Mouse (Mus musculus) brown adipose tissue, adult 24 weeks (tissue): ENCODE results near the gene Unc5b. TPM values are rescaled to one million over a fixed set of nuclear protein-coding genes. Genes with fewer than 3 reads are reported as not detected.

Experiments
- polyA plus RNA-seq: library from polyadenylated mRNA; stranded (reverse); fragments of >200 nt; gene quantifications from 2 replicates; pipeline ENCODE4 v1.2.4, GENCODE M21; 2012; ENCODE audit not compliant: missing spikeins, insufficient read depth, insufficient read length

The Unc5b gene
- polyA plus RNA-seq, 1 experiment: 1.7 TPM

Other genes starting within 250 kb of the Unc5b start
- 2.1 and 2.4 TPM in 2 replicates for gene Cdh23, start 135.1 kb downstream of the Unc5b start, polyA plus RNA-seq
- 3.6 and 5.4 TPM in 2 replicates for gene Slc29a3, start 78.8 kb downstream of the Unc5b start, polyA plus RNA-seq